Mouse (Mus musculus): ENCODE measurements around the gene Tacr1.
"Not testable (repeated sequence)": the region's sequence is repeated elsewhere in the genome, so short reads cannot be mapped to it uniquely, and the experiment has no call there.

Gene Tacr1

DNA sequence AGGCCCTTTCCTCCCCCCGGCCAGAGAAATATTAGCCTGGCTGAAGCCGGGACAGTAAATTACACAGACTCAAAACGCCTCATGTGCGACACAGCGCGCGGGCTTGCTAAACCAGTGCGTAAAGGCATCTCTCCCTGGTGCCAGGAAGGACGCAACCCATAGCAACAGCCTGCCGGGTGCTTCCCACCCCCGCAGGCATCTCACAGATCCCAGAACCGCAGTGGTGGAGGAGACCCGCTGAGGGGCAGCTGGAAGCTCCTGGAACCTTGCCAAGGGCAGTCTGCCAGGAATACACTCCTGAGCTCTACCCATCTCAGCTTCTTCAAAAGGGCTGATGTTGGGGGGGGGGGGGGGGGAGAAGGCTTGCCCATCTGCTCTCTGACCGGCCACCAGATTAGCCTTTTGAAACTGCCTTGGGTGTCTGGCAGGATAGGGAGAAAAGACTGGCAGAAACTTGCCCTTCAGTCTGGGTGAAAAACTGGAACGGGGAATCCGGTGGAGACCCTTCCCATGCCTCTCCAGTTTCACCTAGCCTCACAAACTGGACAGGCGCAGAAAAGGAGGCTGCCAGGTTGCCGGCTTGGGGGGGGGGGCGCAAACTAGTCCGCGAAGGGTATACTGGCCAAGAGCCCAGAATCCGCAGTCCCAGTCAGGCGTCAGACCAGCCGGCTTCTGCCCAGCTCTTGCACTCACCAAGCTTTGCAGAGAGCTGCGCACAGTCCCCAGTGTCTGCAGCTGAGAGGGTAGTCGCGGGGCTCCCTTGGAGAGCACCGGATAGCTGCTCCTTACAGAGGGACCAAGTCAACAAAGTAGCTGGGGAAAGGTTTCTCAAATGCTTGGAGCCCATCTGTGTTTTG lies at the start of gene Tacr1:
Gene Tacr1 (plus strand): TSS at position 740 of the 857 bp plus-strand sequence.
- peak; percentile 49 for DNase-seq

DNA sequence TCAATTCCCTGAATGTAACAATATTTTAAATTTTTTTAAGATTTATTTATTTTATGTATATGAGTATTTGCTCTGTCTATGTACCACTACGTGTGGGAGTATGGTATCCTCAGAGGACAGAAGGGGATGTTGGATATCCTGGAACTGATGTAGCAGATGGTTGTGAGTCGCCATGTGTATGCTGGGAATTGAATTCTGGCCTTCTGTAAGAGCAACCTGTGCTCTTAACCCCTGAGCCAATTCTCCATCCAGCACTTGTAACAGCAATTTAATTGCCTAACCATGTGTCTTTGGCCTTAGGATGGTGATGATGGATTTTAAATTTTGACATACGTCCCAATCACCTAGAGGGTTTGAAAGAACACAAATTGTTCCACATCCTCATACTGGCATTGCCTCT lies 26.0 kb upstream of the Tacr1 start:
- no peak for DNase-seq

DNA sequence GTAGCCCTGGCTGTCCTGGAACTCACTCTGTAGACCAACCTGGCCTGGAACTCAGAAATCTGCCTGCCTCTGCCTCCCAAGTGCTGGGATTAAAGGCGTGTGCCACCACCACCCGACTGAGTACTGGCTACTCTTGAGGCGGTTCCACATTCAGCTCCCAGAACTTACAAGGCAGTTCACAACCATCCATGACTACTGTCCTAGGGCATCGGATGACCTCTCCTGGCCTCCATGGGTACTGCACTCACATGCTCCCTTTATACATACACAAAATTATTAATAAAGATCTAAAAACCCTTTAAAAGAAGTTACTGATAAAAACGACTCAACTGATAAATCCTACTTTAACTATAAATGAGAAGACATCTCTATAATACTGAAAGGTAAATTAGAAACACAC lies 18.6 kb upstream of the Tacr1 start:
- no peak for DNase-seq

DNA sequence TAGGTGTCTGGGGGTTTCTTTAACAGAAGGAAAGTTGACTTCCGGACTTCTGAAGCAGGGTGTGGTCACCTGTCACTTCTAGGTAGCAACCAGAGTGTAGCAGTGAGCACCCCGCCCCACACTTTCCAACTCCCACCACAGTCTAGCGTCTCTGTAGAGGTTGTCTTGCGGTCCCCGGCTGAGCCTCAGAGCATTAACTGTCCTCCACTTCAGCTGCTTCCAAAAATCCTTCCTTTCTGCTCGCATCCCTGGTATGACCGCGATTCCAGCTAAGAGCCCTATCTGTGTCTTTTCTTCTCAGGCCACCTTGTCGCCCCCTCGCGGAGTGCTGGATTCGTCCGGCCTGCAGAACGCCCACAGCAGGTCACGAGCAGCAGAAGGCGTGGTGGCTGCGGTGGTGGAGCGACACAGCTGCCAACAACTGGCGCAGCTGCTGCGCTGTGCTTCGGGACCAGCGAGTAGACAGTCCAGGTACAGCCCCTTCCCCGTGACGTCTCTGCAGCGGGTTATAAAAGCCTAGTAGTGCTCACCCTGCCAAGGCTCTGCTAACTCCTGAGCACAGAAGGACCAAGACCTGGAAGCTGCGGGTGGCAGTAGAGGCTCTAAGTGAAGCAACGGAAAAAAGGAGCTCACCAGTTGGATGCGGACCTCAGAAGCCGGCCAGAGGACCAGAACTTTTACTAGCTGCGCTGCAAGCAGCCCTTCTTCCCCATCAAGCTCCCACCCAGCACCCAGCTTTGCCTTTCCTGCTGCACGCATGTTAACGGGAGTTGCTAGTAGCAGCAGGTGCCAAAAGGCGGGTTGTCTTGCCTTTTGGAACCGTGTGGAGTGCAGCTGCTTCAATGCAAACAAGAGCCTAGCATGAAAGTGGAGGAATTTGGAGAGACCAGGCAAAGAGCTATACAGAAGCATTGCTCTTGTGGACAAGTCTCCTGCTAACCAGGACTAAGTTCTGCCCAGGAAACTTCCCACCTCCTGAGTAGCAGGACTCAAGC lies 664 bp downstream of the Tacr1 start:
- DNase-seq = peak; percentile 15

DNA sequence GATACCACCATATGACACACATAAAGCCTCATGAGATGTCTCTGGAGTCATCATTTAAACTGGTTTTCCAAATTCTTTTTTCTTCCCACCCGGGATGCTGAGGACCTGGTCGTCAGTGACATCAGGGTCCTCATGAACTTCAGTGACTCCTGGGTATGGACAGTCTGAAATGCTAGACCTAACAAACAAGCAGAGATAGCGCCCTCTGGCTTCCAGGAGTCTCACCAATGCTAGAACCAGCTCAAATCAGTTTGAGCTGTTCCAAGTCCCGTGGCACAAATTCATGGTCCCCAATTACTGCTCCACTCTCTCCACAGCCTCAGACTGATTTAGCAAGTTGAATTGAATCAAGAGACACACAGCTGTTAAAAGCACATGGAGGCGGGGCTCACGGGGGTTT lies 16.2 kb downstream of the Tacr1 start:
- DNase-seq = no peak

DNA sequence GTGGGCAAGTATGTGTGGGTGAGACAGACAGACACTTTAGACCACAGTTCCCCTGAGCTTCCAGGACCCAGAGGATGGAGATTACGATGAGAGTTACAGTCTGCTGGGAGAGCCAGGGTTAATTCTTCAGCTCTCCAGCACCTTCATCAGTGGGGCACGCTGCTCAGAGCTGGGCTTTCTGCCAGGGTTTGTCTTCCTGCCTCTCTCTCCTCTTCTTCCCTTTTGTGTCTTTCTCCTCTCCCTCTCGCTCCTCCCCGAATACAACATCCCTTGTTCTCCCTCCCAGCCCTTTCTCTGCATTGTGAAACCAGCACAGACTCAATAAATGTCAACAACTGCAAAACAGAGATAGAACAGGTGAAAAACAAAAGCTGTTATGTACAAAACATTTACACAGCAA lies 18.1 kb downstream of the Tacr1 start:
- DNase-seq = no peak

DNA sequence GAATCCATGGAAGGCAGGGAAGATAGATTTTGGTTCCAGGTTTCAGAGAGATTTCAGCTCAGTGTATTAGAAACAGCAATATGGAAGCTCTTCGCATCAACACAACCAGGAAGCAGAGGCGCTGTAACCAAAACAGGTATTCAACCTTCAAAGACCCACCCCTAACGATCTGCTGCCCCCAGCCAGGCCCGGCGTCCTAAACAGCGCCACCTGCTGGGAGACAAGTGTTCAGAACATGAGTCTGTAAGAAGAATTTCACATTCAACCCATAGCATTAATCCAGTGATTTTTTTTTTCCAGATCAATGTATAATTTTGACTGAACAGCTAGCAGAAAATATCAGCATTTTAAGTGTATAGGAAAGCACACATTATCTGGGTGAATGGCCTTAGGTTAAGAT lies 26.8 kb downstream of the Tacr1 start:
- DNase-seq = no peak

DNA sequence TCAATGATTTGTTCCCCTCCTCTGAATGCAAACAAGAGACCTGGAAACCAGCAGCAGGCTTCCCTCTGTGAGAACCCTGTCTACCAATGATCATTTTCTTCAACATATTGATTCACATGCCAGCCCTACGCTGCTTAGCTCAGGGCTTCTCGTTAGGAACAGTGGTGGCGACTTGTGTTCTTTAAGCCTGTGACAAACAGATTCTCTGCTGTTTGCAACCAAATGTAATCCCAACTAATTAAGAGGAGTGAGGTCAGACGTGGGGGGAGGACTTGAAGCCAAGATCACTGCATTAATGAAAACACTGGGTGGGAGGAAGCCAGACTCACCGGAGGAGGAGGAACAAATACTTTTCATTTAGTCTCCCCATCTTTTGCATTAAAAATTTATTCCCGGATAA lies 27.6 kb downstream of the Tacr1 start:
- no peak for DNase-seq

DNA sequence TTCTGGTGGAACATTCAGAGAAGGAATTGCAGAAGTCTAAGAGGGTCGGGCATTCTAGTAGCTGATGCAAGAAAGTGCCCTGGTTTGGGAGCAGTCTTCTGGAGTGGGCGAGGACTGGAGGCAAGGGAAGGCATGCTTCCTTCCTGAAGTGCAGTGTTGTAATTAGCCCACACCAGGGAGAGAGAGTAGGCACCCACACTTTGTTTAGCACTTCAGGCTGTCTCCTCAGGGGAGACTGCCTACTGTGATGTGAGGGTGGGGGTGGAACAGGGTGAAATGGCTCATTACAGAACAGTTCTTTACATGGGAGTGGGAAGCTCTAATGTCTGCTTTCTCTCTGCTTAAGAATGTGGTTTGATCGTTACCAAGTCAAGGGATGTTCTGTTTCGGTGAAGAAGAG lies 35.0 kb downstream of the Tacr1 start:
- peak; percentile 43 for DNase-seq

DNA sequence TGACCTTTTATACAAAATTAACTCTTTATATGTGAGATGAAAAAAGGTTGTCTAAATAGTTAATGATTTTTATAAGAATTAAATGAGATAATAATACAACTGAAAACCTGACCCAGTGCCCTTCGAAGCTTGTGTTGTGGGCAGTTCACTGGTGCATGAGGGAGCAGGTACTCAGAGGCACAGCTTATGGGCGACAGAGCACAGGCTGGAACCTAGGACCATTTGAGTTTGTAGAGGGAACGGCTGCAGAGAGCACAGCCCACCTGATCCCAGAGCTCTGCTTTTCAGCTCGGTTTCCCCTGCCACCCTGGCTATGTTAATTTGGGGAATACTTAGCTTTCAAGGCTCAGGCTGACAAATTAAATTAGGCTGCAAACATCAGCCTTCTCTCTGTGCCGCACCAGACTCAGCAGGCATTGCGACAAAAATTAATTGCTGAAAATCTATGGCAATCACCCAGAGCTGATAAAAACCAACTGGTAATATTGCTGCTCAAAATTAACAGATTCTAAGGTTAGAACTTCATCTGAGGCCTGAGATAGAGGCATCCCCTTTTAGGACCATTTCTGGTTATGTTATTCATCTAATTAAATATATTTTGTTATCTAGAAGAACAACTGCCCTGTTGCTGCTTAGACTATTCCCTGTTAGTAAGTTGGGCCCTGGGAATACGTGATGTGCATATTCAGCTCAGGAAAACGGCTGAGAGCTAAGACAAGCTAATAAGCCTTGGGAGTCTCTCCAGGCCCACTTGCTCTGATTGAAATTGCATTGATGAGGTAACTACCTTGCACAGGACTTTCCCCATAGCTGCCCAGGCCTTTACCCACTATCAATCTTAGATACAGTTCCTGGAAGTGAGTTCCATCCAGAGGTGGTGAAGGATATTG lies 50.3 kb downstream of the Tacr1 start:
- DNase-seq = not testable (repeated sequence)

DNA sequence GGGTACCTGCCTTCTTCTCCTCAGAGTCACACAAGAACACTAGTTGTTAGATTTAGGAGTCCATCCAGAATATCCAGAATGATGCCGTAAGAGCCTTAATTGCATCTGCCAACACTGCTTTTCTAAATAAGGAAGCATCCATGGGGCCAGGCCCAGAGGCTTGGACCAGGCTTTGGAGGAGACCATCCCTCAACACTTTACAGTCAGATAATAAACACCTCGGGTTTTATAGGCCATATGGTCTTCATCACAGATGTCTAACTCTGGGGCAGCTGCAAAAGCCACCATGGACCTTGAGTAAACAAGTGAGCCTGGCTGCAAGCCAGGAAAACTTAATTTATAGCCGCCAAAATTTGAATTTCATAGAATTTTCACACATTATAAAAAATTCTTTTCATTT lies 53.1 kb downstream of the Tacr1 start:
- DNase-seq = no peak

DNA sequence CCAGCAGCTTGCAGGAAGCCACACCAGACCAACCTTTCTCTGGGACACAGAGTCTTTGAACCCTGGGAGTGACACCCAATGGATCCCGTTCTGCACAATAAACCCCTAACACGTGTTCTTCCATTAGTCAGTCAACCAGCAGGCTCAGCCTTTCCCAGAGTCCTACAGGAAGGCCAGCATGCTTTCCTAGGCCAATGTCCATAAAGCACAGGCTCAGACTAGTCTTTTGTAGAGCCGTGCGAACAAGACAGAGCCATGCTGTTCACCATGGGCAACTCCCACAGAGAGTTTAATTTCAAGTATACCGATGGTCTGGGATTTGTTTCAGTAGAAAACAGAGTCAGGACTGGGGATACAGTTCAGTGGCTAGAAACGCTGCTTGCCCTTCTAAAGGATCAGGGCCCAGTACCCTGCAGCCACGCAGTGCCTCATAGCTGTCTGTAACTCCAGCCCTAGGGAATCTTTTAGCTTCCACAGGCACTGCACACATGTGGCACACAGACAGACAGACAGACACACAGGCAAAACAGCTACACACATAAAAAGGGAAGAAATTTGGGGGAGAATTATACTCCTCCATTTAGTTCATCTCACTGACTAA lies 55.1 kb downstream of the Tacr1 start:
- no peak for DNase-seq

DNA sequence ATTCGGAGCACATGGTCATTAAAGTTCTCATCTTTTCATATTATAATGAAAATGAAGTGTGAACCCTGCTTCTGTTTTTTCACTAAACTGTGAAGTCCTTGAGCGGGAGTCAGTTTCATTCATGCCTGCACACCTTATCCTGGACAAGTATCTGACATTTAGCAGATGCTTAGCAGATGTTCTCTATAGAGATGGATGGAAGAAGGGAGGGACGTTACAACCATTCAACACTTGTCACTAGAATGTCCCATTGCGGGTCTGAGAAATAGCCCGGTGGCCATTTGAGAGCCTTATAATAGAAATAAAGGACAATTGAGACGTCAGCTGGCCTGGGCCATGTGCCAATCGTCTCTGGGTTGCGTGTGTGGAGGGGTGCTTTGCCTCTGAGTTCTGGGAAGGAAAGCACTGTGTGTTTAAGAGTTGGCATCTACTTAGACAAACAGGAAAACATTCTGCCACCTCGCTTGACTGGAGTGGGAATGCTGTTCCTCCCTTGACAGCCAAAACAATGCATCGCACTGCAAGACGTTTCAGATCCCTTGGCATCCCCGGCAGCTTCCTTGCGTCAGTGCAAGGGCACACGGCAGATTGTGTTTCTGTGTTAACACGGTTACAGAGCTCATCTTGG lies 56.7 kb downstream of the Tacr1 start:
- DNase-seq = no peak

DNA sequence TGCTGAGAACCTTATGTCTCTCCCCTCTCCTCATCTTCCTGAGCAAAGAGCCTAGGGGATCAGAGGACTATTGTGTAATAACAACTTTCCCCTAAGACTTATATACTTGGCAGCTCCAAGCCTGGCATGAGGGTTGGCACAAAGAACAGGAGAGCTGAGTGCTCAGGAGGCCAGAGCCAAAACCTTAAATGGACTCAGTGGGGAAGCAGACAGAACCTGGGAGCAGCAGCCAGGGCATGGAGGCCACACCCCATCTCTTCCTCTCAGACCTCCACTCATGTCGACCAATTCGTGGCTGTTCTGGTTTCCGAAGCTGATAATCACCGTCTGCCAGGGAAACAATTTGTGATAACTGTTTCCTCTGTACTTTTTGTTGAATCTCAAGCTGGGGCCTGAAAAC lies 61.0 kb downstream of the Tacr1 start:
- no peak for DNase-seq

DNA sequence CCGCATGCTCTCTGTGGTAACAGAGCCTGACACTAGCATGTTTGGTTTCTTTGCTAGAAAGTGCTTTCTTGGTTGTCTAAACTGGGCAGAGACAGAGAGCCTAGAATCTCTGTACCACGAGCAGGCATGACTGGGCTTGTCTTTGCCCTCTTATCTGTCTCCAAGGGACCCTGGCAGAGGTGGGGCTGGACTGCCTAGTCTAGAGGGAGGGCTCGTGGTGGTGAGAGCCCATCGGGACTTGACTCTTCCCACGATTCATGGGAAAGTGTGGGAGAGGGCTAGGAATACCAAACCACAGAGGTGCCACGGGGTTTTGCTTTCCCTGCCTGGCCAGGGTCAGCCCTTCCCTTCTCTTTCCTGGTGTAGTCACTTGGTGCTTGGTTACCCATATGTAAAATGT lies 72.3 kb downstream of the Tacr1 start:
- DNase-seq = no peak

DNA sequence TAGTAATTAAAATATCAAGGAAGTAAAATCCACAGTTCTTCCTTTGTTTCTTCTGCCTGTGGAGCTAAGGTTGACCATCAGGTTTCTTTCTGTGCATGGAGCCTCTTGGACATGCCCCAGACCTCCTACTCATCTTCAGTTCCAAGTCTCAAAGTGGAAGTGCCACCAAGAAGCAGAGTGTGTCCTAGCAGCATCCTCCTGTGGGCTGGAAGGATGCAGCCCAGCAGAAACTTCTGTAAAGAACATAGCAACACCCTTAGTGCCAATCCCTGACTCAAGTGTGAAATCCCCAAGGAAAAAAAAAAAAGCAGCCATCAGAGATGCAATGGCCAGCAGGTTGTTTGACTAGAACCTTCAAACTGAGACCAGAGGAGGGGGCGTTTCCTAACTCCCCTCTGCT lies 81.7 kb downstream of the Tacr1 start:
- peak; percentile 11 for DNase-seq

DNA sequence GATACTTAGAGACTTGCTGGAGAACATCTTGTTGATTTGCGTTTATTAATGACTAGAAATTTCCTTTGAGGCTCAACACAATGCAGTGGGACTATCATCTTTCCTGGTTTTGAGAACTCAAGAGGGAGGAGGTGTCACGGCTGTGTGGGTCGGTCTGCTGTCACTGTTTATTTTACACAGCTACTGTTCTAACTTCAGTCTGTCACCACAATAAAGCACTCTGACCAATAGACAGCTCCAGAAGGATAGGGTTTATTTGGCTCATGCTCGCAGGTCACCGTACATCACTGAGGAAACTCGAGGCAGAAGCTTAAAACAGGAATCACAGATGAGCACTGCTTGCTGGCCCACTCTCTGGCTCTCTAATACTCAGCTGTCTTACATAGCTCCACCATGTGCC lies 92.3 kb downstream of the Tacr1 start:
- no peak for DNase-seq

DNA sequence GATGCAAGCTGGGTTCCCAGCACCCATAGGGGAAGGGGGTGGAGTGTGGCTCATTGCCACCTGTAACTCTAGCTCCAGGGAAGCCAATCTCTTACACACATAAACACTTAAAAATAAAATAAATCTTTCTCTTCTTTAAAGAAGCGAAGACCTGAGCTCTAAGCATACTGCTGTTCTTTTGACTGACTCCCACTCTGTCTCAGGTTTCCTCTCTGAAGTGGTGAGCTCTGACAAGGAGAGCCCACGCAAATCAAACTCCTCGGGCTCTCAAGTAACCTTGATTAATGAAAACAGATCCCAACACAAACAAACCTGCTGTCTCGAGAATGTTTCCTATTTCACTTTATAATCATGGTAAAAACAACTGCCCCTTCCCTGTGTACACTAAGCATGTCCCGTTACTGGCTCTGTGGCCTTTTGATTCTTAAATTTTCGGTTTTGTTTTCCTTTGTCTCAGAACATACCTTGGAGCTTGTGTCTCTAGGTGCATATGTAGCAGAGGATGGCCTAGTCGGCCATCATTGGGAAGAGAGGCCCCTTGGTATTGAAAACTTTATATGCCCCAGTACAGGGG lies 108.8 kb downstream of the Tacr1 start:
- DNase-seq = no peak

DNA sequence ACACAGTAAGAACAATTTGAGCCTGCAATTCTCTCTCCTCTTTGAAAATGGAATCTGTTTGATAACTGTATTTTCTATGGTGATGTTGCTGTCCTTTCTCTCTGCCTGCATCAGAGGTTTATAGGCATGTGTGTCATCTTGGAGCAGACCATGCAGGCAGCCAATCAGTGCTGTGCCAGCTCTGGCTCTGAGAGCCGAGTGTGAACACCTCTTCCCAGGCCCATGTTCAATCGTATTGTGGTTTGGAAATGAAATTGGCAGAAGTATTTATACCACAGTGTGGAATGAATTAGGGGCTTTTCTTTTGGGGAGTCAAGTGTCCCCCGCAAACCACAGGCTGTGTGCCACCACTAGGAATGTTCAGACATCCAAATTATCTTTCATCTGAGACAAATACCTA lies 117.5 kb downstream of the Tacr1 start:
- DNase-seq = no peak

DNA sequence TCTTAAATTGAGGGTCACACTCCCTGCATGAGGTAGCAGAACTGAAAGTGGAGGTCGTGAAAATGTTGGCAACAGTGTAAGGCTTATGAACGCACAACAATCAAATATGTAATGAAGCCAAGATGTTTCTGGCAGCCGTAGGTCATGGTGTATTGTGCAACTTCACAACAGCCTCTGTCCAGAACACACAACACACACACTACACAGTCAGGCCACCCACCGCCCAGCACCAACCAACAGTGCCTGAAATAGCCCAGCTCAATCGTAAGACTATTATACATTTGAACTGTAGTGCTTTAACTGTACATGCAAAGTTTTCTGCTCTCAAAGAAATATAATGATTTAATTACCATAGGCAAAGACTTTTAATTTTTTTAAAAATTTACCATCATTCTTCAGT lies 120.4 kb downstream of the Tacr1 start:
- DNase-seq = no peak

DNA sequence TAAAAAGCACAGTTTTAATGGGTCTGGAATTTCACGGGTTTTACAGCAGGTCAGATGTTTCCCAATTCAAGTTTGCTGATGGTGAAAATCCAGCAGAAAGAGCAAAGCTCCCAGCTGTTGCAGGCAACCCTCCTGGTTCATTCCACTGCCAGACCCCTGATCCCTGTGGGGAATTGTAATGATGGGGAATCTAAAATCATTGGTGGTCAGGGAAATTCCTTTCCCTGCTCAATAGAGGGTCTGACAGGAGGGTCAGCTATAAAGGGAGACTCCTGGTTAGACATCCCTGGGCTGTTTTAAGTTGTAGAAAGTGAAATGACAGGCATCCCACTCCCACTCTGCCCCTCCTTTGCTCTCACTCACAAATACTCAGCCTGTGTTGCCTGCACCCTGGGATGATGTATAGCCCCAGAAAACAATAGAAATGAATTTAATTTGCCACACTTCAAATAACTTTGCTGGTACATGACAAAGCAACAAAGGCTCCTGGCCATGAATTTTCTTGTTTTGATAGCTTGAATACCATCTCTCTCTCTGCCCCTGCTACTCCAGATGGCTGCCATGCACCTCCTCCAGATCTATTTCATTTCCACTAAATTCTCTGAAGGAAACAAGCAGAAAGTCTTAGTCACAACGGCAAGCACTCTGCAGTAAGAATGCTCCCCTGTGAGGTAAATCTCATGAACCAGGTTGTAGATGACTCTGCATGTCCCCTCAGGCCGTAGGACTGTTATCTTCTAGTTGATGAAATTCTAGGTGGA lies 123.2 kb downstream of the Tacr1 start:
- peak; percentile 32 for DNase-seq
